Mouse (Mus musculus) right cerebral cortex, postnatal 25 days (tissue): ENCODE measurements around the gene Hoxd9.

Source experiments
- DNase-seq: peaks from one replicate; pipeline ENCODE4 v3.0.0; 2022

Gene Hoxd9

DNA sequence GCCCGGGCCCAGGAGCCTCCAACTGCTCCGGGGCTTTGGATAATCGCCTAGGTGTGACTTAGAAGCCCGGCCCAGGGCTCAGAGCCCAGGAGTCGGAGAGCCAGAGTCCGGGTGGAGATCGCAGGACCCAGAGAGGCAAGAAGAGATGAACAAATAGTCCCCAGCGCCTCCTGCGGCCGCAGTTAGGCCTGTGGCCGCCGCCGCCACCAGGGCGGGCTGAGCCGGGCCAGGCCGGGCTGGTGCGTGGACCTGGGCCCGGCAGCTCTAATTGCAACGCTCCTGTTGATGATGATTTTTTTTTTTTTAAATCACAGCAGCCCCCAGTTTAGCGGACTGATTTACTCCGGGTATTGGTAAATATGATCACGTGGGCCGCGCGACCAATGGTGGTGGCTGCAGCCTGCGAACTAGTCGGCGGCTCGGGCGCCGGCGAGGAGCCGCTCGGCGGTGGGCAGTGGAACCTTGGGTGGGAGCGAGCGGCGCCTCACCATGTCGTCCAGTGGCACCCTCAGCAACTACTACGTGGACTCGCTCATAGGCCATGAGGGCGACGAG is at the start of gene Hoxd9:
Gene Hoxd9 (plus strand): TSS at position 161 of the 555 bp plus-strand sequence.
- DNase-seq, result no peak

DNA sequence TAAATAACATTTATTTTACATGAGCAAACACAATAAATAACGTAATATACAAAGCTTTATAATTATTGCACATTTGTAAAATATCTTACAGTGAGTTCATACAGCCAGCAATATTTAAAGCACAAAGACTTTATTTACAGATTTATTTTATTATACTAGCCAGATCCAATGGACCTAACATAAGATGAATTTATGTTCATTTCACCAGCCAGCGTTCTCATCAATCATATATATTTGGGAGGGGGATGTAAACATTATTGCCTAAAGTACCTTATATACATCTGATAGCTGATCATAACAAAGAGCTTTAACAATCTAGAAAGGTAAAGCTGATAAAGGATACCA is 44.6 kb upstream of the Hoxd9 start:
- DNase-seq, result no peak

DNA sequence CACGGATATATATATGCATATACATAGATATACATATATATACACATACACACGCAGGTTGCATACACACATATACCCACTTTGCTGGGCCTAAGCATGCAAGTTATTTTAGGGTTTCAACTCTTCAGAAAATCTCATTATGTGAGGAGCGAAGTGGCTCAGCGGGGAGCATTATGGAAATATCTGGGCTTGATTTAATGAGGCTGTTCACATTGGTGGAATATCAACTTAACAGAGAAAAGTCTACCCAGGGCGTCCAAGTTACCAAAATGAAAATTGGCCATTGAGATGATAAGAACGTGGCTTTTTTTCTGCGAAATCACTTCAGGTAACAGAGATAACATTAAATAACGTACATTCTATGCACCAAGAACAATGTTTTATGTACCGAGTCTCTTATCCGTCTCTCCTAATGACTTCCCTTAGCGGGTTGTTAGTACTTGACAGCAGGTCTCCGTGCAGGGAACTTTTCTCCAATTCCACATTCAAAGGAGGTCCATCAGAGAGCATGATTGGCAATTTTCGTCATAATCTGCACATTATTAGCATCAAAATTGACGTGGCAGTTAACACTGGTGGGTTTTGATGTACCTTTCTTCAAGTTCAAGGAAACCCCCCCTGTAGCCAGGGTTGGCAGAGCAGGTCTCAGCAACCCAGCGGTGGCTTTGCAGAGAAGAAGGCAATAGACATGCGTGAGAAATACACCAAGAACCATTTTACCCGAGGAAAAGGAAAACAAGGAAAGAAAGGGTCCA is 43.6 kb upstream of the Hoxd9 start:
- no peak for DNase-seq

DNA sequence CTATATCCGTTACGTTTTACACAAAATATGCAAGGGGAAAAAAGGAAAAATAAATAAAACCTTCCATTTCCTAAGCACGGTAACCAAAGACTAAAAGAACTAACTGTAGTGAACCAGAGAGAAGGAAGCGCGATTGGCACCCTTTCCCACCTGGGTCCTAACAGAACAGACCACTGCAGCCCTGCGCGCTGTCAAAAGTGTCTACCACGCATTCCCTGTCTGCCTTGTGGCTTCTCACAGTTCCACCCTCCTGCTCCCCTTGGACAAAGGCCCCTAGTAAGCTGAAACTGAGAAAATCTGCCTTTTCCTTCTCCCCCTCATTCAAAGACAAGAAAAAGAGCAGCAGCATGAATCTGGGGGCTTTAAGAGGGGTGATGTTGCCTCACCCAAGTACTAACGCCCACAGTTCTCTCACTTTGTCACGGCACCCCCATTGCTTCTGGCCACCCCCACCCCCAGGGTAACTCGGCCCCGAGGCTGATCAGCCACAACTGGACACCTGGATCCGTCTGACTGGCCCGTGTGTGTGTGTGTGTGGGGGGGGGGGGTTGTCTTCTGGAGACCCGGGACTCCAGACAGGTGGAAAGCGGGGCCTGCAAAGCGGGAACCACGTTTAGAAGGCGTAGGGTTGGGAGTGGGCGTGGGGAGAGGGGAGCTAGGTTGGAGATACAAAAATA is 42.6 kb upstream of the Hoxd9 start:
- no peak for DNase-seq

DNA sequence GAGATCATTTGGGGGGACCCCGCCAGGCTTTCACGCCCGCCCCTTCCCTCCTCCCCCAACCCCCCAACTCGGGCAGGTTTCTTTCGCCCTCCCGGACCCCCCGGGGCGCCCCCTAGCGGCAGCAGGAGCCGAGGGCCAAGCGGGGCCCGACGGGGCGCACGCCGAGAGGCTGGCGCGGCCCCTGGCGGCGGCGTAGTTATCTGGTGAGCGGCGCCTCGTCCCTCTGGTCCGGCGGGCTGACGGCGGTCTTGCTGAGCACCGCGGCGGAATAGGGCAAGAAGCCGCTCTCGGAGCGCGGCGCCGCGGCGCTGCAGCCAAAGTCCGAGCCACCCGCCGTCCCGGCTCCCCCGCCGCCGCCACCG is 42.1 kb upstream of the Hoxd9 start:
- no peak for DNase-seq

DNA sequence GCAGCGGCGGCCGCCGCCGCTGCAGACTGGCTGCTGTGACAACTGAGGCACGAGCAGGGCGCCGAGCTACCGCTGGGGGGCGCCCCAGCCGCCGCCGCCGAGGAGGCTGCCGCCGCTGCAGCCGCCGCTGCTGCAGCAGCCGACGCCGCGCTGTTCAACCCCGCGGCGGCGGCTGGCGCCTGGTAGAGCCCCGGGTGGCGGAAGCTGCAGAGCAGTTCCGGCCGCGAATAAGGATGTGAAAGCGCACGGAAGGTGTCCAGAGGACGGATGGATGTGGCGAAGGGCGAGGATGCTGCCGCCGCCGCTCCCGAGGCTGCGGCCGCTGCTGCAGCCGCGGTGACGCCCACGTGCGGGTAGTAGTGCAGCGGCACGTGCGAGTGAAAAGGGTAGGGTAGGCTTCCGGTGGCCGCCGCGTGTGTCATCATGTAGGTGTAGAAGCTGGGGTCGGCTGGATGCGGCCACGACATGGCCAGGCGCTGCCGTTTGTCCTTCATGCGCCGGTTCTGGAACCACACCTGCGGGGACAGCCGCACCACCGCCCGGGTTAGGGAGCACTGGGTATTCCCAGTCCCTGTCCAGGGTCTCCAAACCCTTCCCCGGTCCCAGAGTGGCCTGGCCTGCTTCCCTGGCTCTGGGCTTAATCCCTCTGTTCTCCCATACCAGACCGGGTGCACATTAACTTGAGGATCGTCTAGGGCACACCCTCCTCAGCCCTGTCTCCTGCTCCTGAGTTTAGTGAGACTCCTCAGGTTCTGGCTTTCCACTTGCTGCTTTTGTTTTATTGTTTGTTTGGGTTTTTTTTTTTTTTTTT is 41.5 kb upstream of the Hoxd9 start:
- DNase-seq, result no peak

DNA sequence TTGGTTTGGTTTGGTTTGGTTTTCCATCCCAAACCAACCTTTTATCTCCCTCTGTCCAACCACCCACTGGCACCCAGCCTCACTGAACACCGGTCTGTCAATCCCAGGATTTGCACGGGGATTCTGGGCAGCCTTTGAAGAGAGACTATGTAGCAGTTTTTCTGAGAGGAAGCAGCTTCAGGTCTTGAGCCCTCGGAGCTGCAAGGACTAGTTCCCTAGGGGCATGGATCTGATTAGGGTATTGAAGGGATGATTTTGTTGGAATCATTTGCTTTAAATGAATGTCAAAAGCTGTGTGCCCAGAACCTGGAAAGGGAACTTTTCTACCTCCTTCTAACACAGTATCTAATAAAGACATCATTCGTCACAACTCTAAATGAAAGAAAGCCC is 40.9 kb upstream of the Hoxd9 start:
- DNase-seq, result no peak

DNA sequence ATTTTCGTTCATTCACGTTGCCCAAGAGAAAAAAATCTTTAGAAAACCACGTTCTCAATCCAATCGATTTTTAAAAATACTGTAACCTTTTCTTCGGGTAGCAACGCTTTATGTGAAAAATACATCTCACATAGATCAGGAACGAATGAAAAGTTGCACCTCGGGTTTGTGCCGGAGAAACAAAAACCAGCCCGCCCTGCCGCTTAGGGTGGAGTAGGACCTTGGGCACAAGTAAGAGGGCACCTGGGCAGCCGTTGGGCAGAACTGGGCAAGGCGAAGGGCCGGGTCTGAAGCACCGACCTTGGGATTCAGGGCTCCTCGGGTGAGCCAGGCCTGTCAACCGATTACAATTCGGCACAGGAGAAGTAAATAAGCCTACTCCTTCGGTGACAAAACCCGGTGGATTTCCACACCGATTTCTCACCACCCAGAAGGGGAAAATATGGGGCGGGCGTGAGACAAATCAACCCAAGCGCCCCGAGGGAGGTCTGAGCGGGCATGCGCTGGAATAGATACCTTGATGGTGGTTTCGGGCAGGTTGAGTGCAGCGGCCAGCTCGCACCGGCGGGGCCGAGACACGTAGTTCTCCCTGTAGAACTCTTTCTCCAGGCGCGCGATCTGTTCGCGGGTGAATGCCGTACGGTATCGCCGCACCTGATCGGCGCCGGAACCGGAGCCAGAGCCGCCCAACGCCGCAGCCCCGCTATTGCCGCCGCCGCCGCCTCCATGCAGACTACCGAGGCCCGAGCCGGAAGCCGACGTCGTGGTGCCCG is 40.1 kb upstream of the Hoxd9 start:
- DNase-seq, result peak; percentile 17

DNA sequence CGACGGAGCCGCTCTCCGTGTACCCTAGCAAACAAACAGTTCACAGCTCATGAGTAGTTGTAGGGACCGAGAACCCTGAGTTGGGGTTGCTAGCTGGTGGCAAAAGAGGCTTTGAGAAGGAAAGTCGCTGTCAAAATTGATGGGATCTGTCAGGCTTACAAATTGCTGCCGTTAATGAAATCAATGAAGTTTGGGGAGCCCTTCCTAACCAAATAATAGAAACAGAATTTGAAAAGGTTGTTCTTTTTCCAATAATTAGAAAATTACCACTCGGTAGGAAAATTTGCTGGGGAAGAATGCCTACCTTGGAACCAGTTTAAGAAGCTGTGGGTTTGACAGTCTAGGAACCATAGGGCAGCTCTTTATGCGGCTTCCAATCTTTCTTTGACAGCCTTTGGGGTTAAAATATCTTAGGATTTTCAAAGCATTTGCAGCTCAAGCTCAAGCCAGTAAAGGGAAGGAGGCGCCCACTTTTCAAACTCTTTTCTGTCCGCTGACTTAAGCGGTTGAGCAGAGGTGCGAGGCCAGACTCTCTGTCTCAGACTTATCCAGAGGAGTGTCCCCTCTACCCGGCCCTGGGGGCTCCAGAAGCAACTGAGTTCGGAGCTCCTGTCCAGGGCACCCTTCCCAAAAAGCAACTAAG is 39.4 kb upstream of the Hoxd9 start:
- DNase-seq, result peak; percentile 23

DNA sequence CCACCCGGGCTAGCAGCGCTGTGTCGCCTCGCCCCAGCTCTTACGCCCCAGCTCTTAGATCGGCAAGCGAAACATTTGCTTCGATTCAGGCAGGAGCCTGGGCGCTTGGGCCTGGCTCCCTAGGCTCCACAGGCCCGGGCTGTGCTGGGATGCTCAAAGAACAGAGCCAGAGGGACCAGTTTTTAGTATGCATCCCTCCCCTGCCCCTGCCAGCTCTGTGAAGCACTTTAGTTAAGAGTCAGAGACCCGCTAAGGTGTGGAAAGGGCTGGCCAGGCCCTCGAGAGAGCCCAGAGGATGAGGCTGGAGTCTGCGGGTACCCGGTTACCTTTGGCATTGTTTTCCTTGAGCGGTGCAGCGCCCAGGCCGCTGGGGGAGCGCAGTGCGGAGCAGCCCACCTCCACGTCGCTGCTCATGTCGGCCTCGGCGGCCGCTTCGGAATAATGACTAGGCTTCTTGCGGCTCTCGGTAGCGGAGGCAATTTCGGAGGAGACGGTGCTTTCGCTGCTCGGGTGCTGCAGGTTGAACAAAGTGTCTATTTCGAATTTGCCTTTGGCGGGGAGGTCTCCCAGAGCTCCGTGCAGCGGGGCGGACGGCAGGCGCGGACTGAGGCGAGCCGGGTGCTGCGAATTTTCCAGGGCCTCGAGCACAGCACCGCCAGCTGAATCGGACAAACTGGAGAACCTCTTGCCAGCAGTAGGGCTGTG is 38.7 kb upstream of the Hoxd9 start:
- DNase-seq, result peak; percentile 36

DNA sequence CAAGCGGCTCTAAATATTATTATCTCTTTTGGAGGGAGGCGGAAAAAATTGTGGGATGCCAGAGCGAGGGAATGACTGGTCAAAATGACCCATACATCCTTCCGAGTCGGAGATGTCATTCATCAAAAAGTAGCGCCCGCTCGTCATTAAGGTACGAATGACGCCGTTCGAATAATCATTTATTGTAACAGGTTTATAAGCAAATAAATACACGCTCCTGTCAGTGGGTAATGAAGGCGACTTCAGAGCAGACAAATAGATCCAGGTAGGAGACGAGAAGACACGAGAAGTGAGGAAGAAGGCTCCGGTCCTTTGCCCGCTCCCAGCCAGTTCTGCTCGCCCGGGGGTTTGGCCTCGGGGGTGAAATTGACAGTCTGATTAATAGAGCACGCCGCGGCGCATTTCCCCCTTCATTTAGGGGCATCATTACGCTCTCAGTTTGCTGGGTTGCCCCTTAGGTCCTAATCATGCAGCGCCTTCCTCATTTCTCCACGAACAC is 38.0 kb upstream of the Hoxd9 start, which contains the start of gene Evx2:
Gene Evx2 (minus strand): TSS at position 51 of the 499 bp plus-strand sequence.
- DNase-seq, result peak; percentile 21

DNA sequence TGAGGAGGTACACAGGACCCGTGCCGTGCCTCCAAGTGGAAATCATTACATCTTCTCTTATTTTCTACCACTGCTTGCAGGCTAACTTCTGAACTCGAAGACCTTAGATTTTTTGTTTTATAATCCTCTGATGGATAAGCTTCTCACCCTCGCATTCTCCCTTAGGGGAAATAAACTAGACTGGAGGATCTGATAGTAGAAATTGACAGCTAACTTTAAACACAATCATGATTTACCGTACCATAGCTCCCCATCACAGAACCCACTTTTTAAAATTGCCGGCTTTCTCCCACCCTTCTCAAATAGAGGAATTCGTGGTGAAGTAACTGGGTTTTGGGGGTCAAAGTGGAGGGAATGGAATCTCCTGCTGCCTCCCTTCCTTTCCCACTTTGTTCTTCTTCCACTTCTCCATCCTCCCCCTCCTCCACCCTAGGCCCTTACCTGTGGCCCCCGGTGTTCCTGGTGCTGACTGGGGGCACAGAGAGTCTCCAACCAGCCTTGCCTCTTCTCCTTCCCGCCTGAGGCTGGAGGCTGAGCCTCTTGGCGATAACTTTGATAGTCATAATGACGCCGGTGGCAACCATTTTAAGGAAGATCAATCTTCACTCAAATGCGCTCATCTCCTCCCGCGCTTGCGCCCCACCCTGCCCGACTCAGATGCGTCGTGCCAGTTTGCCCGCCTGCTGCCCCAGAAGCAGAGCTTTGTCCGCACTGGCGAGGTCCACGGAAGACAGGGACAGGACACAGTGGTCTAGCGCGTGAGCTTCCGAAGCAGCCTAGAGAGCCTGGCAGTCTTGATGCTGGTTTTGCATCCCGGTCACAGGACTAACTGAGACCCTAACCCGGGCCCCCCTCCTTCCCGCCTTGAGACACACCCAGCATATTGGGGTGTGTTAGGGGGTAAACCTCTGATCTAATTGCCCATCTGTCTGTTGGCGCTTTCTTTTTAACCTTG is 36.8 kb upstream of the Hoxd9 start:
- DNase-seq, result peak; percentile 5

DNA sequence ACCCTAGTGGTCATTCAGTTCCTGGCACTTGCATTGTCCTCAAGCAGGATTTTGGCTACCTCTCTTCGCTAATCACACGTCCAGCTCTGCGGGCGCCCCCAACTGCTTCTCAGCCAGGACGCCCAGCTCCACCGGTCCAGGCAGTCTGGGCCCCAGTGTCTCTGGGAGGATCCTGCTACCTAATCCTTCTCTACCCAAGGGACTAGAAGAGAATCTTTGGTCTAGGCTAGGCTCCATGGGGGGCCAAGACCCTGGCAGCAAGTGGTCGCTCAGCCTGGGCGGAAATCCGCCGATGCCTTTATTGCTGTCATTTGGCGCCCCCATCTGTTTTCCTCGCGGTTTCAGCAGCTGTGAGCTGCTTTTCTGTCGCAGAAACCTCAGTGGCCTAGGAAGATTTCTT is 35.8 kb upstream of the Hoxd9 start:
- DNase-seq, result peak; percentile 31

DNA sequence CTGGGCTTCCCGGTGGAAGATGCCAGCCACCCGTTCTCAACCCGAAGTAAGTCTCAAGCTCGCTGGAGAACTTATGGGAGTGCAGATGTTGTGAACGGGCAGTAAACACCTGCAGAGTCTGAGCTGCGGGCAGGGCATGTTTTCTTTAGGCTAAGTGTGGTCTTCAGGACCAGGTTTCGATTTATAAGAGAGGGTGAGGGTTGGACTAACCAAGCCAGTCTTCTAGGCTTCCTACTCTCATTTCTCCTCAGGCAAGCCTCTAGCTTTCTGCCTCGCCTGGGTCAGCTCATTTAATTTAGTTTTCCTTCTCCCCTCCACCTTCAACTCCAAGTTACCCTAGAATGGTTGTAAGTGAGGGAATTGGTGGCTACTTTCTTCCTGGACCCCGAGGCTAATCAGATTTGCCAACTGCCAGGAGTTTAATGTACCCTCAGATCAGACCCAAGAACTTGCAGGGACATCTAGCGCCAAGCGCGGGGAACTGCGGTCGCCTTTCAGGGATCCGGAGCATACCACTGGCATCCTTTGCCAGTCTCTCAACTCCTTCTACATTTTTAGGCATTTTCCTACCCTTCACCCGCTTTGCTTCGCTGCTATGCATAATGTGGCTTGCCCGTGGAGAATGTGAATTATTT is 34.1 kb upstream of the Hoxd9 start:
- DNase-seq, result peak; percentile 62

DNA sequence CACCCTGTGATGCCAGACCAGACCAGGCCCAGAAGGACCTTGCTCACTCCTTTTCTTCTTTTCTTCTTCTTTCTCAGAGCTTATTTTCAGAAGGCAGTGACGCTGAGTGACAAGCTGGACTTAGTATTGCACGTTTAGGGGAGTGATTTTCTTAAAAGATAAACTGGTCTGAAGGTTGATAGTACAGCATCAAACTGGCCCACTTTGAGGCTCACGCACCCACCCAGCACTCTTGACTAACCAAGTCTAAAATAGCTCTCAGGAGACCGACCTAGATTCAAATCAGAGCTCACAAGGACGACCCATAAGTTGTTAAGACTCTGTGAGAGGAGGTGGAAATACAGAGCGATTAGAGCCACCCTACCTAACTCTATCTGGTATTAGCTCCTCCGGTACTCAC is 31.1 kb upstream of the Hoxd9 start:
- DNase-seq, result no peak

DNA sequence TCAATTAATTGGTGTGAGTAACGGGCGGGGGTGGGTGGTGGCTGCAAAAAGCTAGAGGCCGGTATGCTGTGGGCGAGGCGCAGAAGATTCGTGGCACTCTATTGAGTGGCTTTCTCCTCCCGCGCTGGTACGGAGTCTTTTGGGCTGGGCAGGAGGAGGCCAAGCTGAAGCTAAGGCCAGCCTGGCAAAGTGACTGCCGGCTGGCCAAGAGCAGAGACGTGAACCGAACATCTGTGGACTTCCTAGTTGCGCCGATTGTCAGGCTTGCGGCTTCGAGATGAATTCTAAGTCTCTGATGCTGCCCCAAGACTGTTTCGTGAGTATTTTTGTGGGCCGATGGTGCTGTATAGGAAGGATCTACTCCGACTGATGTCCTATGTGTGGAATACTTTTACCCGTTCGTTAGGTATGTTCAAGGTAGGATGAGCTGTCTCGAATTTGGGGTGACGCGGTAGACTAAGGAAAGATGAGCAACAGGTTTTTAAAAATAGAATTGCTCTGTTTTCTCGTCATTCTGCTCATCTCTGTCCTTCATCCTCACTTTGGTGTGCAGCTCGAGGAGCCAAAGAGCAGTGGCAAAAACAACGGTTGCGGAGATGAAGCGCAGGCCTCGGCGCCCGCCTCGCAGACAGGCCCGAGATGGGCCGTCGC is 30.2 kb upstream of the Hoxd9 start:
- DNase-seq, result peak; percentile 6

DNA sequence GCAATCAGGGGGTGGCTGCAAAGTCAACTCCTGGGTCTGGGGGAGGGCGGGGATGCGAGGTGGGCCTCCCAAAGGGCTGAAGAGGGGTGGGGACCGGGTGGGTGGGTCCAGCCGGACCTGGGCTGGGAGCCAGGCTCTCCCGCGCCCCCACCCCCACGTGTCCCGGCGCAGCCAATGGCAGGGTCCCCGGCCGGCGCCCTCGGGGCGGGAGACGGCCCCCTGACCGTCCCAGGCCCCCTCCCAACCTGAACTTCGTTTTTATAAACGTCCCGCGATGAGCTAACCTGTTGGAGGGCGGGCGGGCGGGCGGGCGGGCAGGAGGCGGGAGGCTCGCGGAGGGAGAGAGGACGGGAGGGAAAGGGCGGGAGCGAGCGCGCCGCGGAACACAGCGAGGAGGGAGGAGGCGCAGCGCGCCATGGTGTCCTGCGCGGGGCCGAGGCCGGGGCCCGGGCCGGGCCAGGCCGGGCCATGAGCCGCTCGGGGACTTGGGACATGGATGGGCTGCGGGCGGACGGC is 29.6 kb upstream of the Hoxd9 start, which contains the start of gene Hoxd13:
Gene Hoxd13 (plus strand): TSS at position 469 of the 516 bp plus-strand sequence.
- no peak for DNase-seq

DNA sequence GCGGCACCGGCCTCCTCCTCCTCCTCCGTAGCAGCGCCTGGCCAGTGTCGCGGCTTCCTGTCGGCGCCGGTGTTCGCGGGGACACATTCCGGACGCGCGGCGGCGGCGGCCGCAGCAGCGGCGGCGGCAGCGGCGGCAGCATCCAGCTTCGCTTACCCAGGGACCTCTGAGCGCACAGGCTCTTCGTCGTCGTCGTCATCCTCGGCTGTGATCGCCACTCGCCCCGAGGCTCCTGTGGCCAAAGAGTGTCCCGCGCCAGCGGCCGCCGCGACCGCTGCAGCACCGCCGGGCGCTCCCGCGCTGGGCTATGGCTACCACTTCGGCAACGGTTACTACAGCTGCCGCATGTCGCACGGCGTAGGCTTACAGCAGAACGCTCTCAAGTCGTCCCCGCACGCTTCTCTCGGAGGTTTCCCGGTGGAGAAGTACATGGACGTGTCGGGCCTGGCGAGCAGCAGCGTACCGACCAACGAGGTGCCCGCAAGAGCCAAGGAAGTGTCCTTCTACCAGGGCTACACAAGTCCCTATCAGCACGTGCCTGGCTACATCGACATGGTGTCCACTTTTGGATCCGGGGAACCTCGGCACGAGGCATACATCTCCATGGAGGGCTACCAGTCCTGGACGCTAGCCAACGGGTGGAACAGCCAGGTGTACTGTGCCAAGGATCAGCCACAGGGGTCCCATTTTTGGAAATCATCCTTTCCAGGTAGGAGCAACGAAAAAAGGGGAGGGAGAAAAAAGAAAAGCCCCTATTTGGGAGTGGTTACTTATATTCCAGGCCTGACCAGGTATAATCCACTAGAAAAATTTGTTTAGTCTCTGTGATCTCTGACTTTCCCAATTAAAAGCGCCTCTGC is 28.9 kb upstream of the Hoxd9 start:
- DNase-seq, result peak; percentile 19
